Mouse (Mus musculus): ENCODE data around the gene Nkpd1.

Nkpd1 gene

DNA sequence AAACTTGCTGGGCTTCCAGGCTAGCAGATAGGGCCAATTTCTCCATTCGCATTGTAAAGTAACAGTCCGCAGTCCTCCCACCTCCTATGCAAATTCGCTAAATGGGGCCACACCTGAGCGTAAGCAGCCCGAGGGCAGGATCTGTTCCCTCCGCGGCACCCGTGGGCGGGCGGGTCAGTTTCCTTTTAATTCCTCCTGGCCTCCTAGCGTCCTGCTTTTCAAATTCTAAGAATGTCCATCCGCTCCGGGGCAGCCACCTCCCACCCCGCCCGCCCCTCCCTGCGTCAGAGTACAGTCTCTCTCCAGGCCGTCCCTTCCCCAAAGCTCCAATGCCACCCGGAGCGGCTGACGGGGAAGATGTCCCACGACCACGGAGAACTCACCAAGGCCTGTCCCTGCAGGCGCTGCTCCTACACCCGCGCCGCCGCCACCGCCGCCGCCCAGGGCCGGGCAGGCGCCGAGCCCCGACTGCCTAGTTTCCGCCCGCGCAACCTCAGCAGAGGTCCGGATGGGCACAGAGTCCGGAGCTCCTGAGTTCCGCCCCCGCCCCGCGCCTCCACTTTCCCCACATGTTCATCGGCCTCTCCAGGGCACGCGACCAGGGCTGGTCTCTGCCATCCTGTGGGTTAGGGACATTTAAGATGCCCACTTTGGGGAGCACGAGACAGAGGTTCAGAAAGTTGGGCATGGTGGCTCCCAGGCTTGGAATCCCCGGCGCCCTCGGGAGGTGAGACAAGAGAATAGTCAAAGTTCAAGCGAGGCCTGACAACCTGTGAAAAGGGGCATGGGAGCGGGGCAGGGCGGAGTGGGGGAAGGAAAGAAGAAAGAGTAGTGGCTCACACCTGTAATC is 55.5 kb downstream of the Nkpd1 start:
- DNase-seq (ENCODE audit: low read depth, low spot score), result peak; percentile 88

DNA sequence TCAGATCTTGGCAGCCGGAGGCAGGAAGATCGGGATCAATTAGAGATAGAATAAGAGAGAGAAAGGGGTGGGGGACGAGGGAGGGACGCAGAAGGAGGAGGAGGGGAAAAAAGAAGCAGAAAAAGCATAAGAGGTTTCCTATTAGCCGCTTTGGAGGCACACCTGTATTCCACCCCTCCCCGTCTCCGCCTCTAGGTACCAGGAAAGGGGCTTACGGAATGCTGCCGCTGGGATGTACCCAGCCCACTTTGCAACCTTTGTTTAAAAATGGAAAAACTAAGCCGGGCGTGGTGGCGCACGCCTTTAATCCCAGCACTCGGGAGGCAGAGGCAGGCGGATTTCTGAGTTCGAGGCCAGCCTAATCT is 56.1 kb downstream of the Nkpd1 start:
- peak; percentile 97 for DNase-seq (ENCODE audit: low read depth, low spot score)

Measured in R1 (cell line).